Mouse (Mus musculus): ENCODE data around the gene Tanc1. TPM values are rescaled to one million over a fixed set of nuclear protein-coding genes. Genes with fewer than 3 reads are reported as not detected.

Gene Tanc1
- total RNA-seq, 4 experiments from 2014 or later = 94.9 to 115 (median 106) TPM

GRCm38 (mm10) chr2:59752766-59753165 lies 140.9 kb downstream of the Tanc1 start:
- no peak for DNase-seq (ENCODE audit: low spot score in 2 of 2)

GRCm38 (mm10) chr2:59756137-59756753 lies 144.4 kb downstream of the Tanc1 start:
- DNase-seq (ENCODE audit: low spot score in 2 of 2) = no peak

GRCm38 (mm10) chr2:59757015-59757414 lies 145.2 kb downstream of the Tanc1 start:
- DNase-seq (ENCODE audit: low spot score in 2 of 2) = no peak

- no peak for DNase-seq (ENCODE audit: low spot score in 2 of 2)
These were observed 146.5 kb downstream of the Tanc1 start for GRCm38 (mm10) chr2:59758139-59758918.

- DNase-seq (ENCODE audit: low spot score in 2 of 2) = no peak
These were observed 148.9 kb downstream of the Tanc1 start for GRCm38 (mm10) chr2:59760731-59761130.

GRCm38 (mm10) chr2:59761183-59761582 lies 149.3 kb downstream of the Tanc1 start:
- no peak for DNase-seq (ENCODE audit: low spot score in 2 of 2)

GRCm38 (mm10) chr2:59762277-59762676 lies 150.4 kb downstream of the Tanc1 start:
- DNase-seq (ENCODE audit: low spot score in 2 of 2) = no peak

- DNase-seq (ENCODE audit: low spot score in 2 of 2) = no peak
These were observed 153.8 kb downstream of the Tanc1 start for GRCm38 (mm10) chr2:59765671-59766070.

GRCm38 (mm10) chr2:59767893-59768292 lies 156.1 kb downstream of the Tanc1 start:
- no peak for DNase-seq (ENCODE audit: low spot score in 2 of 2)

GRCm38 (mm10) chr2:59768661-59769384 lies 157.0 kb downstream of the Tanc1 start:
- DNase-seq (ENCODE audit: low spot score in 2 of 2) = no peak

- DNase-seq (ENCODE audit: low spot score in 2 of 2) = no peak
These were observed 157.5 kb downstream of the Tanc1 start for GRCm38 (mm10) chr2:59769385-59769735.

GRCm38 (mm10) chr2:59771708-59772107 lies 159.9 kb downstream of the Tanc1 start:
- no peak for DNase-seq (ENCODE audit: low spot score in 2 of 2)

- DNase-seq (ENCODE audit: low spot score in 2 of 2) = no peak
These were observed 160.4 kb downstream of the Tanc1 start for GRCm38 (mm10) chr2:59772261-59772683.

GRCm38 (mm10) chr2:59774374-59774773 lies 162.5 kb downstream of the Tanc1 start:
- DNase-seq (ENCODE audit: low spot score in 2 of 2) = no peak

GRCm38 (mm10) chr2:59775148-59775547 lies 163.3 kb downstream of the Tanc1 start:
- DNase-seq (ENCODE audit: low spot score in 2 of 2) = no peak

GRCm38 (mm10) chr2:59775820-59776219 lies 164.0 kb downstream of the Tanc1 start:
- no peak for DNase-seq (ENCODE audit: low spot score in 2 of 2)

- no peak for DNase-seq (ENCODE audit: low spot score in 2 of 2)
These were observed 167.5 kb downstream of the Tanc1 start for GRCm38 (mm10) chr2:59779355-59779754.

GRCm38 (mm10) chr2:59780240-59780639 lies 168.4 kb downstream of the Tanc1 start:
- no peak for DNase-seq (ENCODE audit: low spot score in 2 of 2)

GRCm38 (mm10) chr2:59783055-59783831 lies 171.4 kb downstream of the Tanc1 start:
- DNase-seq (ENCODE audit: low spot score in 2 of 2) = no peak

- no peak for DNase-seq (ENCODE audit: low spot score in 2 of 2)
These were observed 172.2 kb downstream of the Tanc1 start for GRCm38 (mm10) chr2:59783832-59784627.

- no peak for DNase-seq (ENCODE audit: low spot score in 2 of 2)
These were observed 172.7 kb downstream of the Tanc1 start for GRCm38 (mm10) chr2:59784628-59784883.

All from layer of hippocampus, adult 8-10 months (tissue).